Mouse (Mus musculus) midbrain, embryonic 10.5 days (tissue): ENCODE measurements around the gene Tmppe. TPM values are rescaled to one million over a fixed set of nuclear protein-coding genes. Genes with fewer than 3 reads are reported as not detected.
A peak's percentile ranks its signal among the peaks of the same experiment; 100 is the strongest.

Experiments used
- DNase-seq: peaks from one replicate; pipeline ENCODE4 v3.0.0-alpha.2; 2017; ENCODE audit warnings: low spot score
- H3K27ac ChIP-seq: fragments of 300-500 bp; sonication (generic); replicated peaks from 2 replicates; pipeline ENCODE4 v1.5.1; 2016; ENCODE audit warnings: mild to moderate bottlenecking
- H3K27me3 ChIP-seq: fragments of 300-500 bp; sonication (generic); 2 replicates; pipeline ENCODE4 v1.6.1; 2016; ENCODE audit warnings: low read depth, mild to moderate bottlenecking; ENCODE audit not compliant: poor library complexity, severe bottlenecking
- H3K36me3 ChIP-seq: fragments of 300-500 bp; sonication (generic); 2 replicates; pipeline ENCODE4 v1.6.1; 2016; ENCODE audit warnings: mild to moderate bottlenecking, moderate library complexity
- H3K4me1 ChIP-seq: fragments of 300-500 bp; sonication (generic); 2 replicates; pipeline ENCODE4 v1.6.1; 2016
- H3K4me3 ChIP-seq: fragments of 300-500 bp; sonication (generic); 2 replicates; pipeline ENCODE4 v1.5.1; 2016; ENCODE audit warnings: mild to moderate bottlenecking, moderate library complexity
- H3K9me3 ChIP-seq: fragments of 300-500 bp; sonication (generic); replicated peaks from 2 replicates; pipeline ENCODE4 v1.6.1; 2016; ENCODE audit warnings: mild to moderate bottlenecking
- WGBS: fragments of 180-500 bp; shearing (Covaris S2); methylation state at CpG from one replicate; pipeline ENCODE4 v1.1.7; 2016; 5-methylcytosine and 5-hydroxymethylcytosine counted together
- polyA plus RNA-seq: library from polyadenylated mRNA; unstranded; fragments of >200 nt; fragmentation: Nextera tagmentation; extraction: Ambion mirVana; gene quantifications from 2 replicates; pipeline ENCODE4 v1.2.1, GENCODE M21; 2016

Tmppe gene
- polyA plus RNA-seq, 1 experiment from 2014 or later, result 11.6 TPM

DNA sequence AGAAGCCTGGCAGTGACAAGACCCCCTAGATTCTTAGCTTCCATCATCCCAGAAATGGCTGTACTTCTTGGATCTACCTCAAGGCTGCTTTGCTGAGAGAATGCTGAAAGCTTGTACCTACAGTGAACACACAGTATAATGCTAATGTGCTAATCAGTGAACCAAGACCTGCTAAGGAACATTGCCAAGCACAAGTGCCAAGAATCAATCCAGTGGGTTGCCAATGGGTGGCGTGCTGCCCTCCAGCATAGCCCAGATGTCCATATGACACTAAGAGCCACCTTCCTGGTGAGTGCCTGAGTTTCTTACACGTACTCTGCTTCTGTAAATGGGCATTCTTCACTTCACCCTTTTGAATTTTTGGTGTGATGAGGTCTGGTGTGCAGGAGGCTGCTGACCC is 6.8 kb downstream of the Tmppe start:
- Histone ChIP-seq H3K4me3 (no peak overlapping the region), H3K27me3 (no peaks in the 10 kb centered on the region), H3K27ac (no peak overlapping the region), H3K4me1 (no peaks in the 10 kb centered on the region), H3K36me3 (peaks cover 88% of the 10 kb centered on the region), H3K9me3 (peaks cover 31% of the 10 kb centered on the region)
- 91% methylated on average over 2 of the region's 2 CpGs for WGBS
- no peak for DNase-seq

DNA sequence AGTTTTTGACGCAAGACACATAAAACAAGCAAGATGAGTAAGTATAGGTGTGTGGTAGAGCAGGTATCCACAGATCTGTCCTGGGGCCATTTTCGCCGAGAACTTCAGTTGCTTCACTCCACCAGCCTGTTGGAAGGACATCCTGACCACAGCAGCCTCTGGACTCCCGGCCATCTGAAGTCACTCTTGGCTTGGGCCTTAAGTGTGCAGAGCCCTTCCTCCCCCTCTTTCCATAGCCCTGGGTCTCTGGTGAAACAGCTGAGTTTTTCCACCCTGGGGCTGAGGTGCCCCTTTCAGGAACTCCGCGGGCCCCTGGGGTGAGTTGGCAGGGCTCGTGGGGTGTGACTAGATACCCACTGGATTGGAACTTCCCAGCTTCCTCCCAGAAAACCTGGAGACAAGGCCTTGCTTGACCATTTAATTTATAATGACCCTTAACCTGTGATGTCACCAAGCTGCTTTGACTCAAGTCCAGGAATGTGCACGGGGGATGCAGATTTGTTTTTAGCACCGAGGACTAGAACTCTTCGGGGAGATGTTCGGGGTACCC is 9.5 kb downstream of the Tmppe start:
- WGBS, result 93% methylated on average over 11 of the region's 11 CpGs
- Histone ChIP-seq H3K9me3 (peaks cover 21% of the 10 kb centered on the region), H3K4me1 (no peaks in the 10 kb centered on the region), H3K27ac (no peak overlapping the region), H3K27me3 (no peaks in the 10 kb centered on the region), H3K36me3 (peaks cover 74% of the 10 kb centered on the region), H3K4me3 (no peak overlapping the region)
- DNase-seq, result no peak

DNA sequence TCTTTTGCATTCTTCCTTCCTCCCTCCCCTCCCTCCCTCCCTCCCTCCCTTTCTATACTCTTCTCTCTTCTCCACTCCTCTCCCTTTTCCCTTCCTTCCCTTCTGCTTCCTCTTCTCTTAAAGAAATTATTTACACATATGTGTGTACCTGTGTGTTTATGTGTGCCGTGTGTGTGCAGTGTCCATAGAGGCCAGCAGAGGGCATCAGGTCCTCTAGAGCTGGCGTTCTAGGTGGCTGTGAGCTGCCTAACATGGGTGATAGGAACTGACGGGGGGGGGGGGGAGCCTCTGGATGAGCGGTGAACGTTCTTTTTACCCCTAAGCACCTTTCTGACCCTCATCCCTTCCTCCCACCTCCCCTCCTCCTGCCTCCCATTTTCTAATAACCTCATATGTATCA is 10.4 kb downstream of the Tmppe start:
- Histone ChIP-seq H3K27ac (no peak overlapping the region), H3K4me3 (no peak overlapping the region), H3K9me3 (peaks cover 13% of the 10 kb centered on the region; the same call in 1 of the 2 replicates), H3K36me3 (peaks cover 65% of the 10 kb centered on the region), H3K27me3 (no peaks in the 10 kb centered on the region), H3K4me1 (no peaks in the 10 kb centered on the region)
- no peak for DNase-seq
- 78% methylated on average over 5 of the region's 5 CpGs for WGBS

DNA sequence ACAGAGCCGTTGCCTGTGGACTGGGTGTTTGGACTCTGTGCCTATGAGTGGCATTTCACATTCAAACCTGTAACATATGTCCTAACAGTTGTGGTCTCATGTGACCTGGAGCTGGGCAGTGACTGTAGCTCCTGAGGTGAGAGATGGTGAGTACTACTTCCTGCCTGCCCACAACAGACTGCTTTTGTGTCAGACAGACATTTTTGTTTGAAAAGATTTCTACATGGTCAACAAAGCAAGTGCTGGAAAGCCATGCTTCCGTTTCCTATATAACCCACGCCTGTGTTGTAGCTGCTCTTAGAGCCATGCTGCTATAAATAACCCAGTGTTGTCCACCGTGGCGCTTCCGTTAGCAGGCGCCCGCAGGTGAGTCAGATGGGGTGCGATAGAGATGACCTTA is 11.5 kb downstream of the Tmppe start:
- WGBS, result 95% methylated on average over 9 of the region's 9 CpGs
- Histone ChIP-seq H3K9me3 (peaks cover 13% of the 10 kb centered on the region; the same call in 1 of the 2 replicates), H3K27ac (no peak overlapping the region), H3K36me3 (peaks cover 55% of the 10 kb centered on the region), H3K4me3 (no peak overlapping the region), H3K4me1 (no peaks in the 10 kb centered on the region), H3K27me3 (no peaks in the 10 kb centered on the region)
- no peak for DNase-seq

DNA sequence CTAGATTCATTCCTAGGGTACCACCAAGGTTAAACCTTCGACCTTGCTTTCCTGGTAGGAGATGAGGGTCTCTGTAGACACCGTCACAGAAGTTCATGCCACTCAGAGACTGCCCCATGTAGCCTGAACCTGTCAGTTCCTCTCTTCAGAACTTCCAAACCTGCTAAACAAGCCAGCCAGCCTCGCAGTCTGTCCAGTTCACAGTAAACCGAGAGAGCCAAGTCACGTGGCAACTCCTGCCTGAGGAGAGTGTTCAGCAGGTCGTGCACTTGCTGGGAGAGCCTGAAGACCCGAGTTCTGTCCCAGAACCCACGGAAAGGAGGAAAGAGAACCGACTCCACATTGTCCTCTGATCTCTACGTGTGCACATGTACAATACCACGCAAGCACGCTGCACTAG is 13.0 kb downstream of the Tmppe start:
- Histone ChIP-seq H3K36me3 (peaks cover 41% of the 10 kb centered on the region), H3K27me3 (no peaks in the 10 kb centered on the region), H3K27ac (no peak overlapping the region), H3K4me3 (no peak overlapping the region), H3K9me3 (peaks cover 13% of the 10 kb centered on the region; the same call in 1 of the 2 replicates), H3K4me1 (no peaks in the 10 kb centered on the region)
- 89% methylated on average over 12 of the region's 12 CpGs for WGBS
- no peak for DNase-seq

DNA sequence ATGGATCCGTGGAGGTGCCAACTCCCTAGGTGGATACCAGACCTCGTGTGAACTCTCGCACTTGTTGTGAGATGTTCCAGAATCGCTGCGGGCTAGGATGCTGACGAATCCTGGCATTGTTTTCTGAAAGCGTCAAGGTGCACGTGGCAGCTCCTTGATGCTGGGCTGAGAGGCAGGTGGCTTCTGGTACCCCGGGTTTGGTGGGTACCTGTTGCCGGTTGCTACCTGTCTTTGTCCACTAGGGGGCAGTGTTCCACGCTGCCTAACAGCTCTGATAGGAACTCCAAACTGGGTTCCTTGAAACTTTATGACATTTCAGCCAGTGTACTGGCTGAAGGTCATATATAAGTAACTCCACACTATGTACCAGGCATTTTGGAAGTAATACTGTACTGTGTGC is 14.8 kb downstream of the Tmppe start:
- no peaks in the 10 kb centered on the region for H3K27me3 ChIP-seq
- WGBS, result 25% methylated on average over 11 of the region's 11 CpGs
- peaks cover 13% of the 10 kb centered on the region; the same call in 1 of the 2 replicates for H3K9me3 ChIP-seq
- H3K27ac ChIP-seq, result no peak overlapping the region
- H3K4me3 ChIP-seq, result no peak overlapping the region
- H3K4me1 ChIP-seq, result no peaks in the 10 kb centered on the region
- peak; percentile 59 for DNase-seq
- H3K36me3 ChIP-seq, result peaks cover 29% of the 10 kb centered on the region

DNA sequence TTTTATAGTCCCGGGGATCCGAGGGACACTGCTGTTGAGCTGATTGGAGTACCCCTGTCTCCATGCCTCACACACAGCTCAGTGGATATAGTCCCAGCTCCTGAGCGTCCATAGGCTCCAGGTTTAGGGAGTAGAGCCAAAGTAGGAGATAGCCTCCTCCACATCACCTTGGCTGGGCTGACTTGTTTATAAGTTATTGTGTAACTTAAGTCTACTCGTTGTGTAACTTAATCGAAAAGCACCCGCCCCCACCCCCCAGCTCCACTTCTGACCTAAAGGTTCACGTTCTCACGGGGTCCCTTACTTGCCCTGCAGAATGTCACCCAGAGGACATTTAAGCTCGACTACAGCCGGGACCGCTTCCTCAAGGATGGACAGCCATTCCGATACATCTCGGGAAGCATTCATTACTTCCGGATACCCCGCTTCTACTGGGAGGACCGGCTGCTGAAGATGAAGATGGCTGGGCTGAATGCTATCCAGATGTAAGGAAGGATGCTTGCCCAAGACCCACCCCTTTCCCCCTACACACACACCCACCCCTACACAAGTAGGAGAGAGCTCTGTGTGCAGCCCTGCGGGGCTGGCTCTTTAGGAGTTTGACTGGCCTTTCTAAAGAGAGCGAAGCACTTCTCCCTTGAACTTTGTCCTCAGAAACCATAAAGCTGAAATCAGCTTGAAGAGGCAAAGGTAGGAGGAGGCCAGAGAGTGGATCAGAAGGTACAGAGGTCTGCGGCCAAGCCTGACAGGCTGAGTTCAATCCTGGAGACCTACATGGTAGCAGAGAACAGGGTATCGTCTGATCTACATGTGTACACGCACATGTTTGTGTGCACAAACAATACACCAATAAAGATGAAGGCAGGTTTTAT is 16.0 kb downstream of the Tmppe start:
- DNase-seq, result no peak
- Histone ChIP-seq H3K27ac (no peak overlapping the region), H3K9me3 (peaks cover 5% of the 10 kb centered on the region; the same call in 1 of the 2 replicates), H3K27me3 (no peaks in the 10 kb centered on the region), H3K4me1 (no peaks in the 10 kb centered on the region), H3K36me3 (peaks cover 23% of the 10 kb centered on the region), H3K4me3 (no peak overlapping the region)
- 93% methylated on average over 21 of the region's 21 CpGs for WGBS

DNA sequence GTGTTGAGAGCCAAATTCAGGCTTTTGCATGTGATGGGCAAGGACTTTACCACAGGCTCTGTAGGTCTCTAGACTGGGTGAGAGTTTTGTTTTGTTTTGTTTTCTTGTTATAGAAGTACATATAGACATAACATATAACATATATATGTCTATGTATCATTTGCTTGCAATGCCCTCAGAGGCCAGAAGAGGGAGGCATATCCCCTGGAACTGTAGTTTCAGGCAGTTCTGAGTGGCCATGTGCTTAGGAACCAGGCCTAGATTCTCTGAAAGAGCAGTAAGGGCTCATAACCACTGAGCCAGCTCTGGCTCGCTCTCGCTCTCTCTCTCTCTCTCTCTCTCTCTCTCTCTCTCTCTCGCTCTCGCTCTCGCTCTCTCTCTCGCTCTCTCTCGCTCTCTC is 17.3 kb downstream of the Tmppe start:
- Histone ChIP-seq H3K27me3 (no peaks in the 10 kb centered on the region), H3K27ac (no peak overlapping the region), H3K4me1 (no peaks in the 10 kb centered on the region), H3K36me3 (peaks cover 16% of the 10 kb centered on the region), H3K9me3 (no peaks in the 10 kb centered on the region), H3K4me3 (no peak overlapping the region)
- WGBS, result 72% methylated on average over 7 of the region's 7 CpGs
- DNase-seq, result peak; percentile 55

DNA sequence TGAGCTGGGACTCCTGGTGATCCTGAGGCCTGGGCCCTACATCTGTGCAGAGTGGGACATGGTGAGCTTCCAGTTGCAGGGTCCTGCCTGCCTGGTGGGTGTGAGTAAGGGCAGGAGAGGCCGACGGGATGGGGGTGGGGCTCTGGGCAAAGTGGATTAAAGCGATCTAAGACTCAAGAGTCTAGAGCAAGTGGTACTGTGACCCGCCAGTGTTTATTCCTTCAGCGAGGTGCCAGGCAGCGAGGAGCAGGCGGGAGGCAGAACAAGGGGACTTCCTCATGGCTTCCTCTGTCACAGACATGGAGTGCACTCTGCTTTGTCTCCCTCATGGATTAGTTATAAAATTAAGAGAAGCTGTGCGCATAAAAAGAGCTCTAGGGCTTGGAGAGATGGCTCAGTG is 19.5 kb downstream of the Tmppe start:
- H3K27ac ChIP-seq, result no peak overlapping the region
- no peaks in the 10 kb centered on the region for H3K4me1 ChIP-seq
- peaks cover 19% of the 10 kb centered on the region for H3K36me3 ChIP-seq
- peaks cover 4% of the 10 kb centered on the region for H3K9me3 ChIP-seq
- no peak overlapping the region for H3K4me3 ChIP-seq
- no peaks in the 10 kb centered on the region for H3K27me3 ChIP-seq
- WGBS, result 73% methylated on average over 8 of the region's 8 CpGs
- DNase-seq, result no peak

DNA sequence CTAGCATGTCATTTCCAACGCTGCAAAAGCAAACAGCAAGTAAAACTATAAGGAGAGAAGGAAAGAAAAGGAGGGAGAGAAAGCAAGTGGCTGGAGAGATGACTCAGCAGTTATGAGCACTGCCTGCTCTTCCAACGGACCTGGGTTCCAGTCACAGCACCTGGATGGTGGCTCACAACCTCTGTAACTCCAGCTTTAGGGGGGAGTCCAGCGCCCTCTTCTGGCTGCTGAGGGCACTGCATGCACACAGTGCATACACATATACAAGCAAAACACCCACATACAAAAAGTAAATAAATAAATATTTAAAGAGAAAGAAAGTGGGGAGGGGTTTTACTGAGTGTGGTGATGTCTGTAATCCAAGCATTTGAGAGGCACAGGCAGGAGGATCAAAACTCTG is 20.1 kb downstream of the Tmppe start:
- Histone ChIP-seq H3K36me3 (peaks cover 25% of the 10 kb centered on the region), H3K27ac (no peak overlapping the region), H3K9me3 (peaks cover 10% of the 10 kb centered on the region), H3K4me1 (no peaks in the 10 kb centered on the region), H3K27me3 (no peaks in the 10 kb centered on the region), H3K4me3 (no peak overlapping the region)
- WGBS, result 72% methylated on average over 3 of the region's 3 CpGs
- no peak for DNase-seq

DNA sequence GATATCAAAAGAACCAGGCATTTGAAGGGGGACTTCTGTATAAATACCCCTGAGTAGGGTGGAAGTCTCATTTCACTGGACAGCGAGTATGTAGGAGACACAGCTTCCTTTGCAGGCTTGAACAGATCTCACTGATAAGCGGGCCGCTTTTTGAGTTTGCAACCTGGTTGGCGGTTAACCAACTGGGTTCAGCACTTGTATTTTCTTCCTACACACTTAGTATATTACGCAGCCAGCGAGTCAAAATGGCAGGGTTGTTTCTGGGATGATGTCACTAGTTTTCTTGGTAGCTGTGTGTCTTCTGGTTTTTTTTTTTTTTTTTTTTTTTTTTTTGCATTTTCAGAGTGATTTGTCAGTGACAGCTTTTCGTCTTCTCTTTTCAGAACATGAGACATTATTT is 20.9 kb downstream of the Tmppe start:
- Histone ChIP-seq H3K36me3 (peaks cover 30% of the 10 kb centered on the region), H3K4me3 (no peak overlapping the region), H3K4me1 (no peaks in the 10 kb centered on the region), H3K27me3 (no peaks in the 10 kb centered on the region), H3K27ac (no peak overlapping the region), H3K9me3 (peaks cover 11% of the 10 kb centered on the region)
- WGBS, result 95% methylated on average over 7 of the region's 7 CpGs
- DNase-seq, result no peak

DNA sequence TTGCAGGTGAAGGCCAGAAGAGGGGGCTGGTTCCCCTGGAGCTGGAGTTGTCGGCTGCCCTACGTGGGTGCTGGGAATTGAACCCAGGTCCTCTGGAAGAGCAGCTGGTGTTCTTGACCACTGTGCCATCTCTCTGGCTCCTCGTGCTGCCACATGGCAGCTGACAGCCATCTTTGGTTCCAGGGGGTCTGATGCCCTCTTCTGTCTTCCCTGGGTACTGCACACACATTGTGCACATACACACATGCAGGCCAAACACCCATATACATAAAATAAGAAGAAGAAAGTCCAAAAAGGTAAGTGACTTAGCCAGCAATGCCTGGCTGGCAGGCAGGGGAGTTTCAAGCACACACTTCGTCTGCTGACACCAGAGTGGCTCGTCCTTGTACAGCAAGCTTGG is 24.7 kb downstream of the Tmppe start:
- WGBS, result 94% methylated on average over 5 of the region's 5 CpGs
- peaks cover 11% of the 10 kb centered on the region for H3K9me3 ChIP-seq

DNA sequence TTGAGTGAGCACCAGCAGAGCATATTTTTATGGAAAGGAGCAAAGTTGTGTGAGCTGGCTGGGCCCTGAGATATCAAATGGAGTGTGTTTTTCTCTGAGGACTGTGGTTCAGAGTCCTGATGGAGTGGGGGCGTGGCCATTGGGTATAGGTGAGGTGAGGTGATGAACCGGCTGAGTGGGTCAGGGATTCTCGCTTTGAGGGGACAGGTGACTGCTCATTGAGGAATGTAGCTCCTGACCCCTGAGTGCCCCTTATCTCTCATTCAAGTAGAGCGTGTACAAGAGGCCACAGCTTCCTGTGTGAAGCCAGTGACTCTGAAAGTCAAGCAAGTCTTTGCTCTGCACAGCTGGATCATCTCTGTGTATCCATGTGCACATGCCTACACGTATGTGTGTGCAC is 25.3 kb downstream of the Tmppe start:
- Histone ChIP-seq H3K27me3 (no peaks in the 10 kb centered on the region), H3K27ac (no peak overlapping the region), H3K4me1 (peaks cover 7% of the 10 kb centered on the region; the same call in 1 of the 2 replicates), H3K36me3 (peaks cover 34% of the 10 kb centered on the region), H3K9me3 (peaks cover 11% of the 10 kb centered on the region), H3K4me3 (no peak overlapping the region)
- no peak for DNase-seq
- 89% methylated on average over 5 of the region's 5 CpGs for WGBS

More for the DNA sequence above, 24.7 kb downstream of the Tmppe start:
- no peaks in the 10 kb centered on the region for H3K27me3 ChIP-seq
- no peak overlapping the region for H3K4me3 ChIP-seq
- peaks cover 32% of the 10 kb centered on the region for H3K36me3 ChIP-seq
- no peak overlapping the region for H3K27ac ChIP-seq
- H3K4me1 ChIP-seq, result peaks cover 7% of the 10 kb centered on the region; the same call in 1 of the 2 replicates
- DNase-seq, result no peak
